Mouse (Mus musculus) mouse trophoblast stem cell (cell line): ENCODE results near the gene Crisp4.

Experiments used
- in situ Hi-C, 2 experiments: fragments of 300-500 bp; cut with MseI, MboI; formaldehyde crosslinking; loops; 2 replicates in 1 of 2; 3 replicates in 1 of 2; pipeline ENCODE4 v1.15.1; 2025

The Crisp4 gene

GRCm38 (mm10) chr1:18145802-18146201, at the start of gene Crisp4:
TSS of gene Crisp4 (minus strand) at chr1:18145902.
- in situ Hi-C loops = no loop called here

- in situ Hi-C loops = no loop called here
These were observed 46.0 kb upstream of the Crisp4 start for GRCm38 (mm10) chr1:18191719-18192118.

GRCm38 (mm10) chr1:18190714-18191712, 45.3 kb upstream of the Crisp4 start:
- in situ Hi-C loops = no loop called here

- in situ Hi-C loops = no loop called here
These were observed 35.5 kb upstream of the Crisp4 start for GRCm38 (mm10) chr1:18181167-18181566.

- in situ Hi-C loops = no loop called here
These were observed 24.9 kb upstream of the Crisp4 start for GRCm38 (mm10) chr1:18170573-18170972.

GRCm38 (mm10) chr1:18168261-18168660, 22.6 kb upstream of the Crisp4 start:
- in situ Hi-C loops = no loop called here

GRCm38 (mm10) chr1:18159082-18159481, 13.4 kb upstream of the Crisp4 start:
- in situ Hi-C loops = no loop called here

GRCm38 (mm10) chr1:18148211-18148610, 2.5 kb upstream of the Crisp4 start:
- in situ Hi-C loops = no loop called here

GRCm38 (mm10) chr1:18131691-18132090, 14.0 kb downstream of the Crisp4 start:
- in situ Hi-C loops = no loop called here

- in situ Hi-C loops = no loop called here
These were observed 15.7 kb downstream of the Crisp4 start for GRCm38 (mm10) chr1:18129983-18130382.

- in situ Hi-C loops = loop anchor here in 1 of 2 experiments (10.0 kb wide), 1 partner anchor 122 kb away; no protein-coding TSS in a partner anchor
These were observed 38.9 kb downstream of the Crisp4 start for GRCm38 (mm10) chr1:18106720-18107355.

GRCm38 (mm10) chr1:18105866-18106529, 39.7 kb downstream of the Crisp4 start:
- in situ Hi-C loops = loop anchor here in 1 of 2 experiments (10.0 kb wide), 1 partner anchor 121 kb away; no protein-coding TSS in a partner anchor

- in situ Hi-C loops = loop anchor here in 1 of 2 experiments (10.0 kb wide), 1 partner anchor 120 kb away; no protein-coding TSS in a partner anchor
These were observed 40.5 kb downstream of the Crisp4 start for GRCm38 (mm10) chr1:18105029-18105865.
